Mouse (Mus musculus): Measurements from ENCODE around the gene Ssbp4.

DNA sequence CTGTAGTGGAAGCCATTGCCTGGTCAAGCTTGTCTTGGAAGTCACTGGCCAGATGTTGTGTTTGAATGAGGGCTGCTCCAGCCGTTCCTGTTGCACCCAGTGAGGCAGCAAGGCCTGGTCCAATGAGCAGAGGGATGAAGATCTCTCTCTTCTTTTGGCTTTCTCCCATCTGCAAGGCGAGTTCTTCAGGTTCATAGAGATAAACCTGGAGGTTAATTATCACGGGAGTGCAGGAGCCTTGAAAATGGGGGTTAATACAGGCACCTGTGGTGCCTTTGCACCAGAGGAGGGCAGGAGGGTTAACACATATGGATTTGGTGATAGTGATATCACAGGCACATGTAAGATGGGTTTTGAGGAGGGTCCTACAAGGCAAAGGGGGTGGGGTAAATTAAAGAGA is 13.5 kb upstream of the Ssbp4 start:
- no peak for TF ChIP-seq POLR2A (IDR thresholded peaks at IDR 0.05; ENCODE audit: low read depth, low read length)
- TF ChIP-seq CTCF (conservative IDR thresholded peaks at IDR 0.05; ENCODE audit: insufficient read depth, insufficient read length, low read depth, low read length) = no peak
